Mouse (Mus musculus): ENCODE data around the gene Dip2c.

Dip2c gene

GRCm38 (mm10) chr13:9424434-9424833 lies 148.1 kb downstream of the Dip2c start:
- DNase-seq (ENCODE audit: low spot score in 2 of 2), result no peak

- no peak for DNase-seq (ENCODE audit: low spot score in 2 of 2)
These were observed 149.9 kb downstream of the Dip2c start for GRCm38 (mm10) chr13:9426267-9426666.

GRCm38 (mm10) chr13:9426779-9427178 lies 150.5 kb downstream of the Dip2c start:
- DNase-seq (ENCODE audit: low spot score in 2 of 2), result no peak

GRCm38 (mm10) chr13:9429884-9430283 lies 153.6 kb downstream of the Dip2c start:
- no peak for DNase-seq (ENCODE audit: low spot score in 2 of 2)

- no peak for DNase-seq (ENCODE audit: low spot score in 2 of 2)
These were observed 154.4 kb downstream of the Dip2c start for GRCm38 (mm10) chr13:9430724-9431123.

GRCm38 (mm10) chr13:9431441-9431840 lies 155.1 kb downstream of the Dip2c start:
- no peak for DNase-seq (ENCODE audit: low spot score in 2 of 2)

GRCm38 (mm10) chr13:9443066-9443465 lies 166.7 kb downstream of the Dip2c start:
- DNase-seq (ENCODE audit: low spot score in 2 of 2), result no peak

- no peak for DNase-seq (ENCODE audit: low spot score in 2 of 2)
These were observed 169.4 kb downstream of the Dip2c start for GRCm38 (mm10) chr13:9445533-9446294.

- peak in 1 of 2 experiments; percentile 10 for DNase-seq (ENCODE audit: low spot score in 2 of 2)
These were observed 170.3 kb downstream of the Dip2c start for GRCm38 (mm10) chr13:9446448-9447115.

- DNase-seq (ENCODE audit: low spot score in 2 of 2), result no peak
These were observed 173.9 kb downstream of the Dip2c start for GRCm38 (mm10) chr13:9450276-9450675.

- DNase-seq (ENCODE audit: low spot score in 2 of 2), result no peak
These were observed 175.6 kb downstream of the Dip2c start for GRCm38 (mm10) chr13:9451952-9452351.

- no peak for DNase-seq (ENCODE audit: low spot score in 2 of 2)
These were observed 178.3 kb downstream of the Dip2c start for GRCm38 (mm10) chr13:9454426-9455177.

- DNase-seq (ENCODE audit: low spot score in 2 of 2), result no peak
These were observed 179.7 kb downstream of the Dip2c start for GRCm38 (mm10) chr13:9455979-9456378.

GRCm38 (mm10) chr13:9457420-9458308 lies 181.3 kb downstream of the Dip2c start:
- no peak for DNase-seq (ENCODE audit: low spot score in 2 of 2)

- DNase-seq (ENCODE audit: low spot score in 2 of 2), result no peak
These were observed 188.1 kb downstream of the Dip2c start for GRCm38 (mm10) chr13:9464457-9464856.

- peak in 1 of 2 experiments; percentile 46 for DNase-seq (ENCODE audit: low spot score in 2 of 2)
These were observed 190.9 kb downstream of the Dip2c start for GRCm38 (mm10) chr13:9467216-9467615.

GRCm38 (mm10) chr13:9473383-9473782 lies 197.1 kb downstream of the Dip2c start:
- no peak for DNase-seq (ENCODE audit: low spot score in 2 of 2)

GRCm38 (mm10) chr13:9481722-9482121 lies 205.4 kb downstream of the Dip2c start:
- DNase-seq (ENCODE audit: low spot score in 2 of 2), result no peak

- no peak for DNase-seq (ENCODE audit: low spot score in 2 of 2)
These were observed 213.4 kb downstream of the Dip2c start for GRCm38 (mm10) chr13:9489696-9490095.

- peak in 1 of 2 experiments; percentile 2 for DNase-seq (ENCODE audit: low spot score in 2 of 2)
These were observed 218.4 kb downstream of the Dip2c start for GRCm38 (mm10) chr13:9494726-9495125.

GRCm38 (mm10) chr13:9504118-9504856 lies 228.0 kb downstream of the Dip2c start:
- DNase-seq (ENCODE audit: low spot score in 2 of 2), result no peak
